Mouse (Mus musculus) layer of hippocampus, postnatal 14 days (tissue): ENCODE measurements around the gene Rhof. TPM values are rescaled to one million over a fixed set of nuclear protein-coding genes. Genes with fewer than 3 reads are reported as not detected.
A peak's percentile ranks its signal among the peaks of the same experiment; 100 is the strongest.

Experiments
- DNase-seq, 2 experiments: peaks; one replicate each; pipeline ENCODE4 v3.0.0; 2021 to 2022; ENCODE audit warnings: low spot score in 2 of 2, mixed read lengths in 1 of 2
- total RNA-seq, 2 experiments: library from RNA; stranded (reverse); gene quantifications; 2 replicates each; pipeline ENCODE4 v1.2.3; 2021

The Rhof gene
- total RNA-seq, 2 experiments from 2014 or later: 42.3 to 42.9 TPM

DNA sequence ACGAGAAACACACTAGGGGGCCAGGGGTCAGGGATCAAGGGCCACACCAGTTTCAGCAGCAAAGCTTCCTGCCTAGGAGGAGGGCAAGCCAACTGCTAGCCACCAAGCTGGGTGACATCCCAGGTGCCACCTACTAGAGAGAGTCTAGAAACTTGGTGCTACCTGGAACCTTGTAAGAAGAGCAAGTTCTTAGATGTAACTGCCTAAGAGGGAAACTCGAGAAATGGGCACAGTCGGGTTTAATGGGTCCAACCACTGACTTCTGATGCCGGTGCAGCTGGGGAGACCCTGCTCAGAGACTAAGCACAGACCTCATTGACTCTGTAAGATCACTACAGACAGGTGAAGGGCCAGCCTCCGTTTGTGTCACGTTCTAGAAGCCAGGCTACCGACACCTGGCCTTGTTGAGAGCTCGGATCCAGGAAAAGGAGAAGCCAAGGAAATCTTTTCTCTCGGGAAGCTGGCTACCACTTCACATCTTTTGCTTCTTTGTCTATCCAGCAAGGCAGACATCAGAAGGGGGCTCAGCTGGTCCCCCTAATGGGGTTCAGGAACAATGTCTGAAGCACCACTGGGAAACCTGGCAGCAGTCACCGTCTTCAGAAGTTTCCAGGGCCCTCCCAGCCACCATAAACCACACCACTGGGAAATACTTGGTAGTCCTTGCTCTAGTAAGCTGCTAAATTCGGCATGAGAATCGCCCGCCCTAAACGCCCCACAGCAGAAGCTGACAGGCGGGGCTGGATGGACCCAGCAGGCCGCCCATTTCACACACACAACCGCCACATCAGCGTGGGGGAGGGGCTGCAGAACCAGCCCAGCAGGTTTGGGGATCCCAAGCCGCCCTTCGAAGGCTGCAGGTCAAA is 4.8 kb upstream of the Rhof start:
- DNase-seq: no peak

DNA sequence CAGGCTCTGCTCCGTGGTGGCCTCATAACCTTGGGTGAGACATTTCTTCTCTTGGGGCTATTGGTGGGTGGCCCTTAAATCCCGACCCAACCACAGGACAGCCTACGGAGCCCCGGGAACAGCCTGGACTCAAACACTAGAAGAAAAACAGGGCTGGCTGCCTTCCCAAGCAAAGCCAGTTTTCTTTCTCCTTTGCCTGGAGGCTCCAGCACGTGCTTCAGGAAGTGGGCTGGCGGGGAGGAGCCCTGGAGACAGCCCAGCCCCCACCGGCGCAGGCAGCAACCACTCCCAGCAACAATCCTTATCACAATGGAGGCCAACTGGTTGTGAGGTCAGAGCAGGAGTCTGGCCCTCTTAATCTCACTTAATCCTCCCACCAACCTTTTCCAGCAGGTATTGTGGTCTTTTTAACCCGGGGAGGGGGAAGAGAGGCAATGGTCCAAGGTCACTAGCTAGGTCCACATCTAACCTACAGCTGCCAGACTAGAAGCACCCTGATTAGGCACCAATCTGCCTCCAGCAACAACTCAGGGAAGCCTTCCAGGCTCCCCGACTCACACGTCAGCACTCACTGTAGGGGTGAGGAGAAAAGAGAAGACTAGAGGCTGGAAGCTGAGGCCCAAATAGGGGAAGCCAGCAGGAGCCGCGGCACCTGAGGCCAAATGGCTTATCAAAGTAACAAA is 4.0 kb upstream of the Rhof start:
- DNase-seq: peak; percentile 81 to 86

- DNase-seq: peak in 1 of 2 experiments; percentile 69
These were observed 3.2 kb upstream of the Rhof start for GRCm38 (mm10) chr5:123135471-123136360.

- no peak for DNase-seq
These were observed 2.4 kb upstream of the Rhof start for GRCm38 (mm10) chr5:123134875-123135382.

DNA sequence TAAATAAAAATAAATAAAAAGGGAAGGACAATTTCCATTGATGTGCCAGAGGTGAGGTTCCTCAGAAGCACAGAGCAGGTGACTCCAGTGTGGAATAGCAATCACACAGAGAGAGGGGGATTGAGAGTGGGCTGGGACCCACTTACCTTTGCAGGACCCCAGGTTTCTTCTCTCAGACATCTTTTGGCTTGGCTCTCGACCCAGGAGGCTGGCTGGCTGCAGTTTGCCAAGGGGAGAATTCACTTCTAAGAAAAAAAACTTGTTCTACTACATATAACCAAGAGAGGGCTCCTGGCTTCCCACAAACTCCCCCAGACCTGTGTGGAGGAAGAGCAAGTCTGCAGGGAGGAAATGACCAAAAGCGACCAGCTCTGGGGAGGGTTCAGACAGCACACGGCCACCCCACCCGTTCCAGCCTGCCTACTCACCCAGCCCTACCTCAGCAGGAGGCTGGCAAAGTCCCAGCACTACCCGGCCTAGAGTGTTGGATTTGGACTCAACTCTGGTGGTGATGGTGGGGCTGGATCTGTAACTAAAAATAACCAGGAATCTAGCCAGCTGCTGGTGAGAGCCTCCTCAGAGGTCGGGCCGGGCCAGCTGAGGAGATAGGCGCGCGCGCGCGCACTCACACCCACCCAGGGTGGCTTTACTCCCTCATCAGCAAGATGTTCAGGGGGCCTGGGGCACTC is 1.8 kb upstream of the Rhof start:
- DNase-seq: no peak

- no peak for DNase-seq
These were observed 1.3 kb upstream of the Rhof start for GRCm38 (mm10) chr5:123133784-123134143.

DNA sequence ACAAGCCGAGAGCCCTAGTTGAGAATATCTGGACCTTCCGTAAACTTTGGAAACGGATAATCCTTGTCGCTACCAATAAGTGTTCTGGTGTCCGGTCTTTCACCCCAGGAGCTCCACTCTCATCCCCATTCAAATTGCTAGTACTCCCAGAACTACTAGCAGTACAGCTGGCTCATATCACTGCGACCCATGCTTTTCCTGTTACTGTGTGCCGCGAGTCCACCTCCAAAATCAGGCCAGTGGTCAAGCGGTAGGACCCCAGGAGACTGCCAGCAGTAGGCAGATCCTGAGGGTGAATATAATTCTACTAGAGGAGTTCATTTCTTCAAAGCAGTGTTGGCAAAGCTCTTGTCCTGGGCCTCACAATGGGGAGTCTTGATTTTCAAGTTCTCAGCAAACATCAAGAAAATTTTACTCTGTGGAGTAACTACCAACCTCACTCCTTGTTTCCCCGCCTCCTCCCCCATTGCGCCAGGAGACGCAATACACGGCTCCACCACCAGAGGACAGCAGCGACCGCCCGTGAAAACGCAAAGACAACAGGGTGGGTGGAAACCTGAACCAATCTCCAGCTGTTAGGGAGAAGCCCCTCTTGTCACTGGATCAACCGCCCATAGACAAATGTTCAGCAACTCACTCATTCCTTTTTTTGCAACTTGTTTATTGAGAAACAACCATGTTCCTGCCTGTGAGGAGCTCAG is 741 bp upstream of the Rhof start:
- peak; percentile 92 to 93 for DNase-seq

- no peak for DNase-seq
These were observed 1.7 kb downstream of the Rhof start for GRCm38 (mm10) chr5:123130814-123131148.

- DNase-seq: no peak
These were observed 2.3 kb downstream of the Rhof start for GRCm38 (mm10) chr5:123130030-123130813.

GRCm38 (mm10) chr5:123129170-123129757 is 3.2 kb downstream of the Rhof start:
- no peak for DNase-seq

- DNase-seq: no peak
These were observed 3.9 kb downstream of the Rhof start for GRCm38 (mm10) chr5:123128426-123129169.

DNA sequence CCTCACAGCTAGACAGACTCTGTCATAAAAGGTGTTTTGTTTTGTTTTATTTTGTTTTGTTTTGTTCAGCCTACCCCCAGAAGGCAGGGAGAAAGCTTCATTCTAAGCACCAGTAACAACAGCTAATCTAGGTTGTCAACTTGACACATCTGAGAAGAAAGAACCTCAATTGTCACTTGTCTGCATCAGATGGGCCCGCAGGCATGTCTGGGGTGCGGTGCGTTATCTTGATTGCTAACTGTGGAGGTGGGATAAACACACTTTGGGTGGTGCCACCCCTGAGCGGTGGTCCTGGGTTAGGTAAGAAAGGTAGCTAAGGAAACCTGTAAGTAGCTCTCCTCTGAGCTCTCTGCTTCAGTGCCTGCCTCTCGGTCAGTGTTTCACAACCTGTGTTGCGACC is 5.5 kb downstream of the Rhof start:
- no peak for DNase-seq

DNA sequence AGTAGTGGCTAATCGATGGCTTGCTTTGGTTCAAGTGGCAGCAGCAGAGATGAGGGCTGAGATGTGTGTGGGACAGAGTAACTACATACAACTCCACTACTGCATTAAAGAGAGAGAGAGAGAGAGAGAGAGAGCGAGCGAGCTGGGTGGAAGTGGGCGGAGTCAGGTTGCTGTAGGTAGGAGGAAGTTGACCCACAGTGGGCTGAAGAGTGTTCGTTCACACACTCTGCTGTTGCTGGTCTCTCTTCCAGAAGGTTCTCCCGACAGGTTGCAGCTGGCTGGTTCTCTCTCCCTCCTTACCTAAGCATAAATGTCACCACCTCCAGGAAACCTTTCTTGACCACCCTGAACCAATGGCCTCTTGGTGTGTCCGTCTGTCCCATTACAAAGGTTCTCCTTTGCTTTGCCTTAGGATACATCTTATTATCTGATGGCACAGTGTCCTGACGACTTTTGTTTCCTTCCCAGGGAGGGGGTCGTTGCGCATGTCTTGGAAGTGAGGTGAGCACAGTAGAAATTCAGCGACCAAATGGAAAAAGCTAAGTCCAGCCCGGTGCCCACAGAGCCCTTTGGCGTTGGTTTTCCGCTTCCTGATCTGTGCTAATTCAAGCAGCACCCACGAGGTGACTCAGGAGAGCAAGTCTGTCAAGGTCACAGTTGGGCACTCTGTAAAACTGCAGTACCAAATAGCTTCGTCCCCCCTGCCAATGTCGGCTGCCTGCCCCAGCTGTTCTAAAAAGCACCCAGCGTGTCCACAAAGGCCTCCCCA is 6.7 kb downstream of the Rhof start:
- DNase-seq: no peak

- no peak for DNase-seq
These were observed 7.4 kb downstream of the Rhof start for GRCm38 (mm10) chr5:123125105-123125504.

GRCm38 (mm10) chr5:123122181-123122580 is 10.3 kb downstream of the Rhof start:
- DNase-seq: no peak

DNA sequence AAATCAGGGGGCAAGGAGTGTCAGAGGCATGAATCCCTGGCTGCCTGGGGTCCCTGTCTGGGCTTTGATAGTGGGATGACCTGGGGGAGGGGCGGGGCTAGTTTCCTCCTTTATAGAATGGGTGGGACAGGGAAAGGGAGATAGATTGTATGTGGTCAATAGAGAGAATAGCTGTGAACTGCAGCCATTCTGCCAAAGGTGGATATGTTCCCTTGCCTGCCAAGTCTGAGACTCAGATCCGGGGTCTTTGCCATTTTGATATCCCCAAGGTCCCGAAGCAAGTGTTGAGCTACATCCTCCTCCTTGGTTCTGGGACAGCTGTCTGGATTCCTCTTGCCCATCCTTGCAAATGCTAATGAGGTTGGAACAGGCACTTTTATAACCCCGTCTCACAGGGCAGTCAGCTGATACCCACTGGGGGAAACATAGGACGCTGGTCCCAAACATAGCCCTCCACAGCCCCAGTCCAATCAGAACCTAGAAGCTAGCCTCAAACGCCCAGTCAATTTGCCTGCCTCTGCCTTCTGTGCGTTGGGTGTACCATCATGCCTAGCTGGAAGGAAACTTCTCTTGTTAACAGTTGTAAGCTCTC is 11.8 kb downstream of the Rhof start:
- no peak for DNase-seq

DNA sequence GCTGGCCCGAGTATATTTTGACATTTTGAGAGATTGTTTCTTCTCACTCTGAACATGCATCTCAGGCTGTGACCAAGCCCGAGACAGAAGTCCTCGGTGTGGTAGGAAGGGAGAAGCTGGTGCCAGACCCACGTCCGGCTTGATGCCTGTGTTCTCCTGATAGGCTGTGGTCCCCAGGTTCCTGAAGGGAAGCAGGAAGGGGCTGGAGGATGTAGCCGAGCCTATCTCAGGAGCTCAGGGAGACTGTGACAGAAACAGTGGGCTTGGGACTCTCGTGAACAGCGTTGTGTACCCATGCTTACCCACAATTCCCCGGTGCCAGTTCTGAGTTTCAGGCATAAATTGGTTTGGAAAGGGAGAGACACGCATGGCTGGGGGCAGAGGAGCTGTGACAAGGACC is 13.7 kb downstream of the Rhof start:
- DNase-seq: no peak
